Mouse (Mus musculus): ENCODE measurements around the gene Gcnt3.
A peak's percentile ranks its signal among the peaks of the same experiment; 100 is the strongest.

Gcnt3 gene

DNA sequence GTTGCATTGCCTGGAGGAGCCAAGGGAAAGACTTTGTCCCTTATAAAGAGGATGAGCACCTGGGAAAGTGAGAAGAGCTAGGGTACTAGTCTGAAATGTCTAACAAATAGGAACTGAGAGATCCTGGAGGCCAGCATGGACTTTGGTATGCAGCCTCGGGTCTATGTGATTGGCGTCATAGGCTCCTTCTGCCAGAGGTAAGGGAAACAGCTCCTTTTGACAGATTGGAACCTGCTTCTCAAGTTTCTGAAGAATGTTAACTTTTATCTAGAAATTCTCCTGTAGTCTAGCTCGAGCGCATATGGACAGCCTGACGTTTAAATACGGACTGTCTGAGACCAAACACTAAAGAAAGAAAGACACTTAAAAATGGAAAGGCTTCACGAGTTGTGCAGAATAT lies at the start of gene Gcnt3:
Gcnt3 (minus strand) TSS at position 101 of the 400 bp plus-strand sequence.
- no peak for DNase-seq (ENCODE audit: low read depth, low spot score)

DNA sequence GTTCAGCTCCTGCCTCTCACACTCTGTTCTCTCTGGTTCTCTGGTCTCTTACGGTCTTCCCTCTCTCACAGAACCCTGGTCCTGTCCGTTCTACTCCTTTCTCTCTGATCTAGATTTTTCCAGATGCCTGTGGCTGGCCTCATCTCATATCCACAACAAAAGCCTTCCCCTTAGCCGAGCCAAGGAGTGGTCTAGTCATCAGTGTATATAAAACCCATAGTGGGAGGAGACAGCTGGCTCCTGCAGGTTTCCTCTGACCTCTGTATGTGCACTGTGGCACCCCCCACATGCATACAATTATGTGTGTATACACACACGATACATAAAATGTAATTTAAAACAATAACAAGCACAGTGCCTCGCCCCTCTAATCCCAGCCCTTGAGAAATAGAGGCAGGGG lies 49.5 kb upstream of the Gcnt3 start:
- no peak for DNase-seq (ENCODE audit: low read depth, low spot score)

DNA sequence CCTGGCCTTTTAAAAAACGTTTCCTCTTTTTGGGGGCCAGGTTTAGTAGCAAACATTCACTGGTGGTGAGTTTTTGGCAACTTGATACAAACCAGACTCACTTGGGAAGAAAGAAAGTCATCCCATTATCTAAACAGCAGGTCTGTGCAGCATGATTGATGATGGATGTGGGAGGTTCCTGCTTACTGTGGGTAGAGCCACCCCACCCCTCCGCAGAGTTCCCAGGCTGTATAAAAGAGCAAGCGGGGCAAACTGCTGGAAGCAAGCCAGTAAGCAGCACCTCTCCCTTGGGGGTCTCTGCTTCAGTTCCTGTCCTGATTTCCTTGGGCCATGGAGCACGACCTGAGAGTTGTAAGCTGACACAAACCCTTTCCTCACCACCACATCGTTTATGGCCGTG lies 48.2 kb upstream of the Gcnt3 start:
- peak; percentile 60 for DNase-seq (ENCODE audit: low read depth, low spot score)

DNA sequence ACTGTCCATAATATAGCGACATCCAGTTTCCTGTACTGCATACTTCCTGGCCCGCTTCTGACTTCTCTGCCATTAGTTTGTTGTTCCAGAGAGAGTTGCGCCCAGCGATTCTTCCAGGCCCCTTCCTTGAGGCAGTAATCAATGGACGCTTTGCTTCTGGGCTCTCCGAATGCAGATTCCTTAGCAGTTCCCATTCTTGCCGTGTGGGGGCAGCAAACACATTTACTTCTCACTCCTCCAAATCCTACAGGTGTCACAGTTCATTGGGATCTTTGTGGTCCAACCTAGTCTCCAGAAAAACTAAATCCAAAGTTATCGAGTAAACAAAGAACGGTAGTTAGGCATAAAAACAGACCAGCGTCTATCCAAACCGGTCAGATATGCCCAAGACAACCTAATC lies 46.2 kb upstream of the Gcnt3 start:
- peak; percentile 47 for DNase-seq (ENCODE audit: low read depth, low spot score)

DNA sequence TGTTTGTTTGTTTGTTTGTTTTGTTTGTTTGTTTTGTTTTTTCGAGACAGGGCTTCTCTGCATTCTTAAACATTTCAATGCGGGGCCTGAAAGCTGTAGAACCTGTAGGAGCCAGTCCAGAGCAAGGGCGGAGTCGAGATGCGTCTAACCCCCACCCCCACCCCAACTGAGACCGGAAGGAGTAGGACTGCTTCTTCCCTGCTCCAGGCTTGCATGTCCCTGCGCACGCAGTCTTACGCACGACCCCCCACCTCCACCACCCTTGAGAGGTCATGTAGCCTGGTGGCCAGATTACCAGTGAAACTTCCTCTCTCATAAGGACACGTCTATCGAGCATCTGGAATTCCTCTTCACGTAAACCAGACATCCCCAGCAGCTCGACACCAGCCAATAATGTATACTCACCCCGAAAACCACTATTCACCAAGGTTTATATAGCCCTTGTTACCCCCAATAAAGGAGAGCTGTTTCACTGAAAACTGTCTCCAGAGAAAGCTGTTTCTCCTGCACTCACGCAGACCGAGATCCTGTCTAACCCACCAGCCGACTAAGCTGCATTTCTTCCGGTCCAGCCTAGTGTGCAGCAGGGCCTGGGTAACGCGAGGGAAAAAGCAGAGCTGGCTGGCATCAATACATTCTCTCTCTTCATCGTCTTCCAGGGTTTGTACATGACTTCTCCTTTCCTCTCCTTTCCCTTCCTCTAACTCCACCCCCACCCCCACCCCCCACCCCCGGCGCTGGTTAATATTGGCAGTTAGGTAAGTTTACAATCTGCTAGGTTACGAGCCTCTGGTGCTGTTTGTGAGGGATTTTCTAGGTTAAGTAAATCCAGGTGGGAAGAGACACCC lies 44.7 kb upstream of the Gcnt3 start:
- DNase-seq (ENCODE audit: low read depth, low spot score): no peak

DNA sequence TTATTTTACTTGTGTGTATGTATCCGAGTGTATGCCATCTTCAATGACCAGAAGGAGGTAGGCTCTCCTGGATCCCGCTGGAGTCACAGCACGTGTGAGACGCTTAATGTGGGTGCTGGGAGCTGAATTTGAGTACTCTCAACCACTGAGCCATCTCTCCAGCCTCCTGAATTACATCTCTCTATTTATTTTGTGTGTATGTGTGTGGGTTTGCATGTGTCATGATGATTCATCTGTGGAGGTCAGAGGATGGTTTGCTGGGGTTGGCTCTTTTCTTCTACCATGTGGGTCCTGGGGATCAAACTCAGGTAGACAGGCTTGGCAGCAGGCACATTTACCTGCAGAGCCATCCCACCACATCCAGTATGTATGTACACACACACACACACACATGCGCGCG lies 43.9 kb upstream of the Gcnt3 start:
- no peak for DNase-seq (ENCODE audit: low read depth, low spot score)

DNA sequence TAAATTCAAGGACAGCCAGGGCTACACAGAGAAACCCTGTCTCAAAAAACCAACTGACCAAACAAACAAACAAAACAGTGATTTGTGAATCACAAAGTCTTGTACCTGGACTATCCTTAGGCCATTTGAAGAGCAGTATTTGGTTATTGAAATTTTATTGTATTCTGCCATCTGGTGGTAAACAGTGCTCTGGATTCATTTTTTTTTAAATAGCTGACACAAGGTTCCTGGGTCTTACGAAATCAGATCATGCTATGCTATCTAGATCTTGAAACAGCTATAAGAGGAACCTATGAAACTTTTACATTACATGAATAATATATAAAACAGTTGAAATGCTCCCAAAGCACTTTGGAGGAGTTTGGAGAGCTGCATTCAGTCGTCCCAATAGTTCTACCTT lies 43.1 kb upstream of the Gcnt3 start:
- DNase-seq (ENCODE audit: low read depth, low spot score): no peak

DNA sequence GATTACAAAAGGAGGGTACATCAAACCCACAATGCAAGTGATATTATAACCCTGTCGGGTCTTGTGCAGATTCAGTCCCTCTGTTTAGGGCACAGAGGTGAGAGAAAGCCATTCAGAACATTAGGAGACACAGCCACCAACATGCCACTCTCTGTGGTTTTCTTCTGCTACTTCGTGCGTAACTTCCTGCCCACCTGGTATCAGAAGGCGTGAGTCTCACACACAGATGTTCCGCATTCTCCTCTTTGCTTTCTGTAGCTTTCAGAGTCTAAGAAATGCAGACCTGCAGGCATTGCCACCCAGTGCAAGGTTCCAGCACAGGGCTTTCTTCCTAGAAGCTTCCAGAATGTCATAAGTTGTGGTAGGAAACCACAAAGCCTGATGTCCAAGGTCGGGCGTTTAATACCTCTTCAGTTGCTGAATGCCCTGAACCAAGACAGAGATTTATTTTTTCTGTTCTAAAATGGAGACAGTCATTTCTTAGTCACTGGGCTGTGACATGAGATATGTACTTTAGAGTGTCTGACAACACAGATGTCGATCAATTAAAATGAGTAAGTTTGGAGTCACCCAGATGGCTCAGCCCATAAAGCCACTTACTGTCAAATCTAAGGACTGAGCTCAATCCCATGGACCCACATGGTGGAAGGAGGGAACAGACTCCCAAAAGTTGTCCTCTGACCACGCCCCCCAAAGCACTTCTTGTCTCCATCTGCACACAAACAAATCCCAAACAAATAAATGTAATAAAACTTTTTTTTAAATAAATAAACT lies 42.3 kb upstream of the Gcnt3 start:
- DNase-seq (ENCODE audit: low read depth, low spot score): no peak

DNA sequence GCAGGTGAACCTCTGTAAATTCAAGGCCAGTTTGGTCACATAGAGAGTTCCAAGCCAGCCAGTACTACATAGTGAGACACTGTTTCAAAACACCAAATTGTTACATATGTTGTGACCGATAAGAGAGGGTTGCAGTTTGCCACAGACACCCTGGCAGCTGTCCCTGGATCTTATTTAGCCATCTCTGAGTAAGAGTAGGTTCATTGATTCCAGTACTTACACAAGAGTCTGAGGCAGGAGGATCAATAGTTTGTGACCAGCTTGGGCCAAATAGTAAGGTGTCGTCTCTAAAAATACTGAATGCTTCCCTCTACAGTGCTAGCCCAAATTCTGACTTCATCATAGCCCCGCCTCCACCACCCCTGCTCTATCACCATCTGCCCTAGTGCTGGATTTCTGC lies 40.1 kb upstream of the Gcnt3 start:
- no peak for DNase-seq (ENCODE audit: low read depth, low spot score)

DNA sequence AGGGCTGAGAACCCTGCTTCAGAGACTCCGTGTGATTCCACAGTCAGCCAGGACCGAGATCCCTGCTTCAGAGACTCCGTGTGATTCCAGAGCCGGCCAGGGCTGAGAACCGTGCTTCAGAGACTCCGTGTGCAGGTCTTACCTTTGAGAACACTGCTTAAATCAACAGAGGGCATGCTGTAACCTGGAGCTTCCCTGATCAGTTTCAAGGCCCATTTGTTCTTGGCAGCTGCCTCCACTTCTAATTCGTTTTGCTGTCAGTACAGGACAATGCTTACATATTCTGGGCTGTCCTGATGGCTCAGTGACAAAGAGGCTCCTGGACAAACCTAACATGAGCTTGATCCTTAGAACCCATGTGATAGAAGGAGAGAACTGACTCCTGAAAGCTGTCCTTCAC lies 39.3 kb upstream of the Gcnt3 start:
- DNase-seq (ENCODE audit: low read depth, low spot score): no peak

DNA sequence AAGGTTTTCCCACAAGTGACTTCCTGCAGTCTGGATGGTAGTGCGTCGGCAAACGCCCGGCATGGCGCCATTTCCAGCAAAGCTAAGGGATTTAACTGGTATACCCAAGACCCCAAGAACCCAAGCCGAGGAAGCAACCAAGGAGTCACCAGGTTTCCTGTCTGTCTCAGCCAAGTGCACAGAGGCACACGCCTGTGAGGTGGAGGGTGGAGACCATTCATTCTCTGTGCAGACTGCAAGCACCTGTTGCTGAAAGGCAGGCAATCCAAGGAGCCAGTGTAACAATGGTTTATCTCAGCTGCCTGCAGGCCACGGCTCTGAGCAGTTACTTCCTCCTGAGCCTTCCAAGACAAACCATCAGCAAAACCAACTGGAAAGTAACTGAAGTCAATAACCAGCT lies 34.5 kb upstream of the Gcnt3 start:
- no peak for DNase-seq (ENCODE audit: low read depth, low spot score)

DNA sequence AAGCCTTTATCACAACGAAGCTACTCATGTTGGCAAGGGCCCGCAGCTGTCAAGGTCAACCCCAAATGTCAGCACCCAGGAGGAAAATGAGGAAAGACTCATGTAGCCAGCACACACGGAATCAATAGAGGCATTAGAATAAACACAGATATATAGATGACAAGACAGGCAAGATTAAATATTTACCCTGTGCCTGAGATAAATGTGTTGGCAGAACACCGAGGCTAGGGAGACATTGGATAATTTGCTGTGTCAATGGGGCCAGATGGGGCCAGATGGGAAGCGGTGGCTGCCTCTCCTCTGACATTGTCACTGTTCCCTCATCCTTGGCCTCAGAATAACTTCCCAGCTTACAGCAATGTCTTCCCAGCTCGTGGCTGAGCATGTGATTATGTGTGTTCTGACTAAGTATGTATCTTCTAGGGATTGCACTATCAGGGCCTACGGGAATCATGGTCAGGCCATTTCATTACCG lies 32.1 kb upstream of the Gcnt3 start:
- no peak for DNase-seq (ENCODE audit: low read depth, low spot score)

DNA sequence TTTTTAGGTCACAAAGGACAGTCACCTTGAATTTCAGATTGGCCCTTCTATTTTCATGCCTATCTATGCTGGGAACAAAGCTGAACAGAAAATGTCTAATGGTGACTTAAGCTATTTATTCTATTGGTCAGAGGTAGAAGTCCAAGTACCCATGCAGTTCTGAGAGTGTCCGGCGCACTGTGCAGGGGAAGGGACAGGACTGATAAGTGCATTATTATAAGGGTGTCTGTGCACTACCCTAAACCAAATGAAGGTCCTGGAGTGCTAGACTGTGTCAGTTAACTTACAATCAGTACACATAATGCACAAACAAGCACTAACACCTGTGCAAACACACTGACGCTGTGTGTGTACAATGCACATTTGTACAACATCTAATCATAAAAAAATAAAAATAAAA lies 29.6 kb upstream of the Gcnt3 start:
- DNase-seq (ENCODE audit: low read depth, low spot score): no peak

DNA sequence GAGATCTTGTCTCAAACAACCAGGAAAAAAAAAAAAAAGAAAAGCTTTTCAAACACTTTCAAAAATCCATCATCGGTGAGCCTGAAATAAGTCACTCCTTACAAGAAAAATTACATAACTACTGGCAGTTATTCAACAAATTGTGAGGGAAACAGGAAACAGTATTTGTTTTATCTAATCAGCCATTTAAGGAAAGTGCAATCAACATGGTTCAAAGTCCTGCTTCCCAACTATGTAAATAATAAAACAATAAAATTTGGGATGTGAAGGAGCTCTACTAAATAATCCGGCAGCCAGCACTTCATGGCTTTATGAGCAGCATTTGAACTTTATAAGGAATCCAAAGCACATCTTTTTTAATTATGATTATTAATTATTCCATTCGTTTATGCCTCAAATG lies 24.1 kb upstream of the Gcnt3 start:
- DNase-seq (ENCODE audit: low read depth, low spot score): no peak

DNA sequence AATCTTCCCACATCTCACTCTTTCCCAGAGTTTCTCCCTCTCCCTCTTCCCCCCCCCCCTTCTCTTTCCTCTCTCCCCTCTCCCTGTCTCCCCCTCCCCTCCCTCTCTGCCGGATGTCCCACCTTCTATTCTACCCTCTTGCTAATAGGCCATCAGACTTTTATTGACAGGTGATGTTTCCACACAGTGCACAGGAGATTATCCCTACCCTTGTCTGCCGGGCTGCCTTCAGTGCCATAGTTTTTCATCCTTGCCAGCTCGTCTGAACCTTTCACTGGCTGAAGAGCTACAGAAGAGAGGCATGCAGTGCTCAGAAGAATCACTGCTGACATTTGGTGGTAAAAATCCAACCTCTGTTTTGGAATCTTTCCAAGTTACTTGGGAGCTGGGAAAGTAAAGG lies 15.5 kb upstream of the Gcnt3 start:
- no peak for DNase-seq (ENCODE audit: low read depth, low spot score)

DNA sequence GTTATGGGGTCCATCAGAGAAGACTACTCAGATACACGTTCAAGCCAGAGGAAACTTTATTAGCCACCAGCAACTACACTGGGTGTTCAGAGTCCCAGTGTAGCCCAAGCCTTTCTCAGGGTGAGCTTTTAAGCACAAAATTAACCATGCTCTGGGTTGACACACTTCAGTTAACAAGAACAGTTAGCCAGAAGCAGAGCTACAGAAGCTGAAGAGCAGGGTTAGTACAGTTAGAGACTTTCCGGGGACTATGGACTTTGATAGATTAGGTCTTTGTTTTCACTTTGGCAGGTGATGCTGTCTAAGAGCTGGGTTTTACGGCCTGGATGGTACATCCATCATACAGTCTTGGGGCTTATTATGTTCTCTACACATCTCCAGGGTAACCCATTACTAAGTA lies 14.8 kb upstream of the Gcnt3 start:
- no peak for DNase-seq (ENCODE audit: low read depth, low spot score)

DNA sequence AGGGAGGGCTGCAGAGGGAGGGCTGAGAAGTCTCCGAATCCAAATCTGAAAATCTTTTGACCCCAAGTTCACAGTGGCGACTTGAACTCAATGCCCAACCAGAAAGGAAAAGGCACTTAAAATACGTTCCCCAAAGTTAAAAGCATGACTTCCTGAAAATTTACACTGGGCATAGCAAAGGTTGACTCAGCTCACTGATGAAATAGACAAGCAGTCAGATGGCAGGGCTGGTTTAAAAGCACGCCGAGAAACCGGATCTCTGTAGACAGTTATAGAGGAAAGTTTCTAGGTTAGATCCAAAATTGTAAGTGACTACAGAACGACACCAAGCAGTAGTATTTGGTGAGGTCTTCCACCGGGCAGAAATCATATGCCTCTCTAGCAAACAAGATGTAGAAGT lies 12.0 kb upstream of the Gcnt3 start:
- DNase-seq (ENCODE audit: low read depth, low spot score): no peak

DNA sequence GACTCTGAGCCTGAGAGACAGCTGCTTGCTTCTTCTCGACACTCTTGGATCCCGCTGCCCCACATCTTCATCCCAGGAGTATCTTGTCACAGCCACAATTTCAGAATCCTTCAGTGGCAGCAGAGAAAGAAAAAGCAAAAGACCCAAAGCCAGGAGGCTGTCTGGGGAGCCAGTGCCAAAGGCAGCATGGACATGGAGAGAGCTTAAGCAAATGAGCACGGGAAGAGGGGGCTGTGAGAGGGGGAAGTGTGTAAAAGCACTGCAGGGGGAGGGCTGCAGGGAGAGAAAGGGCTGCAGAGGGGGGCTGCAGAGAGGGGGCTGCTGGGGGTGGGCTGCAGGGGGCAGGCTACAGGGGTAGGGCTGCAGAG lies 11.5 kb upstream of the Gcnt3 start:
- no peak for DNase-seq (ENCODE audit: low read depth, low spot score)

DNA sequence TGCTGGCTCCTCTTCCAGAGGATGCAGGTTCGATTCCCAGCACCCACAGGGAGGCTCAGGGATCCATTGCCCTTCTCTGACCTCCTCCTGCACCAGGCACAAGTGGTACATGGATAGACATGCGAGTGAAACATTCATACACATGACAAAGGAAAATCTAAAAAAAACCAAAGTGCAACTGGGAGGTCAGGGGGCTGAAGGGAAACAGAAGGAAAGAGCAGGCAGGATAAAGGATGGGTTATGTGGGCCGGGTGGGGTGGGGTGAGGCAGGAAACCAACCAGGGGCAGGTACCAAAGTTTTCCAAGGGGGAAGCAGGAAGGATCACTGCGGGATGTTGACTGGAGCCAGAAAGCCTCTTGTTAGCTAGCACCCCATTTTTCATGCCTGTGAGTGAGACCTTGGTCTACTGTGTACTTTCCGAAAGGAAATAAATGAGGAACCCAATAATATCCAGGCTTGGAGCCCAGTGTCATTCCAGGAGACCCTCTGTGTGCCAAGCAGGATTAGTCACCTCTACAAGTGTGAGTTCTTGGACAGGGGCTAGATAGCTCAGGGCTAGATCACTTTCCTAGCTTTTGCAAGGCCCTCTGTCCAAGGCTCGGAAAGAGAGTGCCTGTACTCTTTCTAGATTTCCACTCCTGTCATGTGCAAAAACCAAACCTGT lies 11.0 kb upstream of the Gcnt3 start:
- no peak for DNase-seq (ENCODE audit: low read depth, low spot score)

DNA sequence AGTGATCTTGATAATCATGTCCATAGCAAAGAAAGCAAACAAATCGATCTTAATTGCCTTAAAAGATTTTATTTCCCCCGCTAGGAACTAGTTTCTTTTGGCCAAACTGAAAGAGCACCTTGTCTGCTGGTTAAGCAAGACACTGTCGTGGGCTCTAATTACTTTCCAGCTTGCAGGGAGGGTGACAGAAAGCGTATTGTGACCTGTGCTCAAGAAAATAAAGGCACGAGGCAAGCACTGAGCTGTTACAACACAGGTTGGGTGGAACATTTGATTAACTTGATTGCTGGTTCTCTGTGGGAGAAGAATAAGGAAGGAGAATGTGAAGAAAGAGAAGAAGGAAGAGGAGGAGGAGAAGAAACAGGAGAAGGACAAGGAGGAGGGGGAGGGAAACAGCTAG lies 10.4 kb upstream of the Gcnt3 start:
- no peak for DNase-seq (ENCODE audit: low read depth, low spot score)

DNA sequence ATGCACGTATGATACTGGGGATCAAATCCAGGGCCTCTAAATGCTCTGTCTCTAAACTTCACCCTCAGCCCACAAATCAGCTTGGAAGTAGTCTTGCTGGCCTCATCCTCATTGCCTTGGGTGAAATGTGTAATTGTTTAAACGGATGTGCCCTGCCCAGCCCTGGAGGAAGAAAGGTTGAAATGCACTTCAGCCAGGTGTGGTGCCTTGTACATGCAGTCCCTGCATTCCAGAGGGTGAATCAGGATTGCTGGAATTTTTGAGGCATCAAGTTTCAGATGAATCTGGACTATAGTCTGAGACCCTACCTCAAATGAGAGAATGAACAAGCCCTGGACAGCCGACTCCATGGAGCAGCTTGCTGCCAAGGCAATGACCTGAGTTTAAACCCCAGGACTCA lies 10.0 kb upstream of the Gcnt3 start:
- DNase-seq (ENCODE audit: low read depth, low spot score): peak; percentile 79

DNA sequence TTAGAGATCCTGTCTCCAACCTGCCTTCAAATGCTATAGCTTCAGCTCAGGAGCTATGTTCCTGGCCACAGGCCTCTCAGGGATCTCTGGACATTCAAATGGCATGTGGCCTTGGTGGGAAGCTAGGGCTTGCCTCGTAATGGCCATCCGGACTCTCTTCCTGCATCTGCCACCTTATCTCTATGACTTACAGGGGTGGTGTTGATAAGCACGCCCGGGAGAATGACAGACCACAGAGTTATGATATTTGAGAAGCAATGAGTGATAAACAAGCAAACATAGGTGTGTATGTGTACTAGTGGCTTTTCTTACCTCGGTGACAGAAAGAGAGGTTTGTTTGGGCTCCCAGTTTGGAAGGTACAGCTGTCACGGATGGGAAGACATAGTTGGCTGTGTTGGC lies 8.4 kb upstream of the Gcnt3 start:
- DNase-seq (ENCODE audit: low read depth, low spot score): no peak

DNA sequence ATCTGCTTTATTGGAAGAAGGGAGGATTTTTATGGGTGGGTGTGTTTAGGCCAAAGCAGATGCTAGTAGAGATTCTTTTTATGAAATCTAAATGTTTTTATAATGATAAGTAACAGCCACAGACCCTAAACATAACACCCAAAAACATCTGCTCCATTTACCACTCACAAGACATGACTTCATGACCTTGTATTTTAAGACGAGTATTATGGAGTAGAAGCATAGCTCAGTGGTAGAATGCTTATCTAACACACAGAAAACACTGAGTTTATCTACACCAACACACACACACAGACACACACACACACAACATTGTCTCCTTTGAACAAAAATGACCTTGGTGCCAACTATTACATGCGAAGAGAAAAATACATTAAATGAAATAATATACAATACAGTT lies 7.0 kb upstream of the Gcnt3 start:
- DNase-seq (ENCODE audit: low read depth, low spot score): no peak
